Mouse (Mus musculus) hindlimb bud, embryonic 11.5 days (tissue): ENCODE data around the gene Rai14.
A peak's percentile ranks its signal among the peaks of the same experiment; 100 is the strongest.

ENCODE experiments used
- DNase-seq: peaks from one replicate; pipeline ENCODE4 v3.0.0-alpha.2; 2012; ENCODE audit warnings: low read depth, low spot score; ENCODE audit errors: extremely low spot score

The Rai14 gene

DNA sequence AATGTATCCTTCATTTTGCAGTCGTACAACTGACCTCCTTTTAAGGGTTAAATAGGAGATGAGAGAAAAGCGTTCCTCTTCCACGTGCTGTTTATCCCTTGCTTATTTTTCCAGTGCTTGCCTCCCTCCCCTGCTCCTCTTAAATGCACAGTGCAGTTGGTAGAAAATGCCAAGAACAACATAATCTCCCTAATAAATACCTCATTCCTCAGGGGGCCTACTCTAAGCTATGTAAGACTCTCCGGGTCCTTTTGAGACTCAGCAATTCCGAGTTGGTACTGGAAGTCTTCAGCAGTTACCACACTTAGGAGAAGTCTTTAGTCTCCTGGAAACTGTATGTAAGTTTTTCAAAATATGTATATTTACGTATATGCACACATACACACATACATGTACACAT is 22.9 kb downstream of the Rai14 start:
- no peak for DNase-seq

DNA sequence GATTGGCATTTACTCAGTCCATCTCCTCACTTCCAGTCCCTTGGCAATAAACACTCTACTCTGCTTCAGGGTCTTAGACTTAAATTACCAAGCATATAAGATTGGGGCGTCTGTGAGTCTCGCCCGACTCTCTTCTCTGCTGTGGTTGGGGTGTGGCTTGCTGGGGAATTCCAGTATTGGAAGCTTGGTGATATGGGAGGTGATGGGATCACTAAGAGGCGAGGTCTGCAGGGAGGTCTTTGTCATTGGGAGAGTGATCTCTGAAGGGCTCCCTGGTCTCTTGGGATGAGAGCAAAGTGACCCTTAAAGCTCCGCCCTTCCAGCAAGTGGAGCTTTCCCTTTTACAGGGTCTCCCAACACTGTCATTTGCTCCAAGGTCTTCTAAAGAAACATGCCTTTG is 23.5 kb downstream of the Rai14 start:
- no peak for DNase-seq

DNA sequence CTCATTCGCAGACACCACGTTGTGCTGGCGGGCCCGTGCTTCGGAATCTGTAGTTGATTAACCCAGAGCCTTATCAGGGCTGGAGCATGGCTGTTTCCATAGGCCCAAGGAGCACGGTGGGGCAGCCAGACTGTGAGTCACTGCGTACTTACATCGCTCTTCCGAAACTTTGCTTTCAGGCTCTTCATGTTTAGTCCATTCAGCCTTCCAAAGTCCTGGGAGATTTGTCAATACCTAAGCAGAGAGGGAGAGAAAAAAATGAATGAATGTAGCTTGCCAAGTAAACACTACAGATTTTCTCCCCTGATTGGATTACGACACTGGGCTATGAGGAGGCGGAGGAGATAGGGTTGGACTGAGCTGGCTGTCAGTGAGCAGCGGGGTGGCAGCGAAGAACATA is 24.2 kb downstream of the Rai14 start:
- no peak for DNase-seq

DNA sequence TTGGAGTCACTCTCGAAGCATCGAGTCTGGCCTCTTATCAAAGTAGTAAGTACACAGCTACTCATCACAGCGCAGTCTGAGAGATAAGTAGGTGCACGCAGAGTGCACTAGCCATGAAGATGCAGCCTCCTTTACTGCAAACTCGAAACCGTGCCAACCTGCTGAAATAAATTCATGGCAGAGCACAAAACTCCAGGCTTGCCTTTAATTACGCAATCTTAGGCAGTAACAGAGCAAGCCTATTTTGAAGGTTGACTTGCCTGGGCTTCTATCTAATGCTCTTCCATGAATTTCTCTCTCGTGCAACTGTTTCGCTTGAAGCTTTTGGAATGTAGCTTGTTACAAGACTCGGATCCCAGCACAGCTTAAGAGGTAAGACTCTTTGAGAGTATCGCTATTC is 25.1 kb downstream of the Rai14 start:
- no peak for DNase-seq

DNA sequence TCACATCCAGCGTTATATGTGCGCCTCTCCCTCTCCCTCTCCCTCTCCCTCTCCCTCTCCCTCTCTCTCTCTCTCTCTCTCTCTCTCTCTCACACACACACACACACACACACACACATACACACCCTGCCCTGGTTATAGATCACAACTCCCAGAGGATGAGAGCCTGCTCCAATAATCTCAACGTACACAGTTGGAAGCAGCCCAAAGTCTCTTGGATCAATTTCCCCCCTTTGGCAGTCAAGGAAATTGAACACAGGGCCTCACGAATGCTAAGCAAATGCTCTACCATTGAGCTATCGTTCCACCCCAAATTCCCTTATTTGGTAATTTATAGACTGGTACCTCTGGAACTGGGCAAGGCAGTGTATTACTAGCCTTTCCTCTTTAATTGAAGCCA is 25.7 kb downstream of the Rai14 start:
- no peak for DNase-seq

DNA sequence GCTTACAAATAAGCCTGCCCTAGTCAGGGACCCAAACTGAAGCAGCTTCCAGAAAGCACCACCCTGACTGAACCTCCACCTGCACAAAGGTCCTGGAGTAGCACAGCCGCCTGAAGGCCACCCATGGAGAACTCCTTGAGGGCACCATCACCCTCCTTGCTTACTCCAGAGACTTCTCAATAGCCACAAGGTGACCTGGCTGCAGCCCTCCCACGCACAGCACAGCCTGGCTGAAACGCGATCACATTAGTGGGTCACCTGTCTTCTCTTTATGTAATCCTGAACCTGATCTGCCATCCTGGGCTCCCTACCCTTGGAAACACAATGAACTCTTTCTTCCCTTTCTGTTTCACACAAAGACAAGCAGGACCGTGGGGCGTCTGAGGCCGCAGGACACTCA is 27.1 kb downstream of the Rai14 start:
- DNase-seq = no peak

DNA sequence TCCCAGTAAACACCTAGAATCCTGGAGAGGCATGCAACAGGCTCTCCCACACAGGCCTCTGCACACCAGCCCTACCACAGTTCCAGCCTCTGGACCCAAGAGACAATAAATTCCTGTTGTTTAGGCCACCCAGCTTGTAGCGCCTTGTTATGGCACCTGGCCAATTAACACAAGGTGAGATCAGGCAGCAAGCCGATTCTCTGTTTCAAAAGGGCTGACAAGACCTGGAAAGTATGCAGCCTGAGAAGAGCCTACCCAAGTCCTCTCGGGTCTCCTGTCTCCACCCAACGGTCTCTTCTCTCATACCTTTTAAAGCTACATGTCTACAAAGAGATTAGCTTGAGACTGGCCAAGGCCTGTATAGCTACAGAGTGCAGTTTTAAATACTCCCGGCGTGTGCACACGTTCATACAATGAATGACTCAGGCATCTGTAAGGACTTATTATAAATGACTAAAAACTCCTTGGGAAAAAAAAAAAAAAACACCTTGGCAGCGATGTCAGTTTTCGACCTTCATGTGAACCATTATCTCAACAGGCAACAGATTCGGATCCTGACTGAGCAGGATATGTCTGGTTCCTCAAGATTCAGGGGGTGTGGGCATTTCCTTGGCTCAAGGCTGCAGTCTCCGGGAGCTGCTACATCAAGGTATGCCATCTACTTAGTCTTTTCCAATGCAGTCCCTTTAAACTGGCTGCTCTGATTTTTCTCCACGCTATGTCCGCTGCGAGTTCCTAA is 28.6 kb downstream of the Rai14 start:
- DNase-seq = no peak

DNA sequence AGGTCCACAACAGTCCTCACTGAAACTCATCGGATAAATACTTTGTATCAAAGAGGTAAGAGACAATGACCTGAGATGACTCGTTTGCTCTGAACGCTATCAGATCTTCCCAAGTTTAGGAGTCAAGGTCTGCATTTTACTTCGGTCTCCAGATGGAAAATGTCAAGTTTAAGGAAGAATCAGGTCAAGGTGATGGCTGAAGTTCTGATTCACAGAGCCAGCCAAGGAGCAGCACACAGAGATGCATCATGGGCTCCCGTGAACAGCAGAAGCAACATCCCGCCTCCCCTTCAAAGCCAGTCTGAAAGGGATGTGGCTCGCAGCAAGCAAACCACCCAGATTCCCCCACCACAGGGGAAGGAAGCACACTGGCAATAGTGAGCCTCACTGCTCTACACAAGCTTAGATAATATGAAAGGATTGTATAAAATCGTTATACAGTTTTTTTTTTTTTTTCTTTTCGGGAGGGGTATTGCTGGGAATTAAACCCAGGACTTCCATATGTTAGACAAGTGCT is 30.7 kb downstream of the Rai14 start:
- no peak for DNase-seq

DNA sequence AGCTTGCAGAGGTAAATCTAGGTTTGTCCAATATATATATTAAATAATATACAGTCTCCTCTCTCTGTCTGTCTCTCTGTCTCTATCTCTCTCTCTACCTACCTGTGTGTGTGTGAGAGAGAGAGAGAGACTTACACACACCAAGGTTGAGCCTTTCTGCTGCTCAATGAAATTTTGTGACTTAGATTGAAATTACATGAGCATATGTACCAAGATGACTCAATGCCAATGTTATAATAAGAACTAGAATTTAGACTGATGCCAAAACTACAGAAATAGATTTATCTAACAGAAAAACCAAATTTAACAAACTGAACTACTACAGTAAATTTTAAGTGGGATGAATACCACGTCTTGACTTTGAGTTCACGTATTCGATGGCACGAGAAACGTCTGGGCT is 33.9 kb downstream of the Rai14 start:
- no peak for DNase-seq

DNA sequence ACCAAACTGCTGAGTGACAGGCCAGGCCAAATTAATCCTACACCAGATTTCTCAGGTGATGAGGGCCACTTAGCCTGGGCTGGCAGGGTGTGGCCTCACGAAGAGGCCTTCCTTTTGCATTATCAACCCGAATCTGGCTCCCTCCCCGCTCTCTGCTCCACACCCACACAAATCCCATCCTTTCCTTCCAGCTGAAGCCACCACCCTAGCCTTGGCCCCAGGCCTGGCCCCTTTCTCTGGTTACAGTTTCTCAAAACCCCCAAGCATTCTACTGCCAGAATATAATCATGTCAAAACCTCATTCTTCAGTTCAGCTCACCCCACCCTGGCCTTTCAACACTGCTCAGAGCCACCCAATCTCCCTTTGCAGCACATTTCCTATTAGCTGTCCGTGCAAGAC is 34.9 kb downstream of the Rai14 start:
- DNase-seq = no peak

DNA sequence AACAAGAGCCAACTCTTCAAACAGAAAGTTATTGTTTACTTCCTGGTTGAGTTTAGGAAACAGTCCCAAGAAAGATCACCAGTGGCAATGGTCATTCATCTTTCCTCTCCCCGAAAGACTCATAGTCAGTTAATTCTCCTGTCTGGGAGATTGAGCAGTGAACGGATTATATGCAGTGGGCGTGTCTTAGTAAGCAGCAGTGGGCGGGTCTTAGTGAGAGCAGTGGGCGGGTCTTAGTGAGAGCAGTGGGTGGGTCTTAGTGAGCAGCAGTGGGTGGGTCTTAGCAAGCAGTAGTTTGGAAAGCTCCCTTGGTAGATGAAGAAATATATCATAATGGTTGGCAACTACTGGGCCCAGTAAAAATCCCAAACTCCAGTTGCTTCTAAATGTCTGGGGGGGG is 38.6 kb downstream of the Rai14 start:
- no peak for DNase-seq

DNA sequence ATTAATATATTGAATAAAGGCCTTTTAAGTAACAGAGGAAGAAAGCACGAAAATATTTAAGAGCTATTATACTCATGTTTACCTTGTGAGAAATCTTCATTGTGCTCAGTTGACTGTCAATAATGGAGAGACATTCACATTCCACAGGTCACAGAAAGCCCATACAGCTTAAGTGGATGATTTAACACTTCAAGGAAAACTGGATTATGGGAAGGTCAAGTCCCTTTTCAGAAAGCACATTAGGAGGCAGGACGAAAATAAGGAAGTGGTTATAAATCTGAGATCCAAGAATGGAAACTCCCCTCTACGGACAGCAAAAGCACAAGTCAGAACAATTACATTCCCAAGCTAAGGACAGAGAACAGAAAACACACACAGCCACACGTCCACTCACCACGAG is 41.5 kb downstream of the Rai14 start:
- peak; percentile 31 for DNase-seq

DNA sequence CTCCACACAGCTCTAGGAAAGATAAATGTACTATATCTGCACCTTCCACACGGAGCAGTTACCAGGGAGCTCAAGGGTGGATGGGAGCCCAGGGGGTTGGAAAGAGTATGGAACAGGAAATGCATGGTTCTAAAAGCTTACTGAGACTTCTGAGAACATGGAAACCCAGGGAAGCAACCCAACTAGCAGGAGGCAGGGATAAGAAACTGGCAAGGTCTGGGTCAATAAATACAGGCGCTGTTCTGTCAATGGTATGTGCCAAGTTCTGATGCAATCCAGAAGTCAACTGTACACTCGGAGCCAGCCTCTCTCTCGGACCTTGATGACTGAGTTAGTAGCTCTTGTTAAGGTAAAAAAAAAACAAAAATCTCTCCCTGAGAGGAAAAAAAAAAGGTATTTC is 42.6 kb downstream of the Rai14 start:
- DNase-seq = no peak

DNA sequence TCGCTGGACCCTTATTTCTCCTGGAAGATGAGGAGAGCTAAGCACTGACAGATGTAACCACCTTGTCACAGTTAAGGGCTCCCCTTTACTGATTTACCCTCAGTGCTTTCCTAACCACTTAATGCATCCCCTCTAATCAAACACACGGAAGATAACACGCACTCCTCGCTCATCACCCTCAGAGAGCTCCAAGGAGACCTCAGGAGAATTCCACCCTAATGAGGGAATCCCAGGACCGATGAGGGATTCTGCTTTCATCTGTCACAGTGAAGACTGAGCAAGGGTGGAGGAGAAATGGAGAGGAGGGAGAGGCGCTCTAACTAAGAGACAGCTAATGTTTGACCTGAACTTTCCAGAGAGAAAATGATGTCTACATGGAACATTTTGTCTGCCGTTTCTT is 44.3 kb downstream of the Rai14 start:
- no peak for DNase-seq

DNA sequence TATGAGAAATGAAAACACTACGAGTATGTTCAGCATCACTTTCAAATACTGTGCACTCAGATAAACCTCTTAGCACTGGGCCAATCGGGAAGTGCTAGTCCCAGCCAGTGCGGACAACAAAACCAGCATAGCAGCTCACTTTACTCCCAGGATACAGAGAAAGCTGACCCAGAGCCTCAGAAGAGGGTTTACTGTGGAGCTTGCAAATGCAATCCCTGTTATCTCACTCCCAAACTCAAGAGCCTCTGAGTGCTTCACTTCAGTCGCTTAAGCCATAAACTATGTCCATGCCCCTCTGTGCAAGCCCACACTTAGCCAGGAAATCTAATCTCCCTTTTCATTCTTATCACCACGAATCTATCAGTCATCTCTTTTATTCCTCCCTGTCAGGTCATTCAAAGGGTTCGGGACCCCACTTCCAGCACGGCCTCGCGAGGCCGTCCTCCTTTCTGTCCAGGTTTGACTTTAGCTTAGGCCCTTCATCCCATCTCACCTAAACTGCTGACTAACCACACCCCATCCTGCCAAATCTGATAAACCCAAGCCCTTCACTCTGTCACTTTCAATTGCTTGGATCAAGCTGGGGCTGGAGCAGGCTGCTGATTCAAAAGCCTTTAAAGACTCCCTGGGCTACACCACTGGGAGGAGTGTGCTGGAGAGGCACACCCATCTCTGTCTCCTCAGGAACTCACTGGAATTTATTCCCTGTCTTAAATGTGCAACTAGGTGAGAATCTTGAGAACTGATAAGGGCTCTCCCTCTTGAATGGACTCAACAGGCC is 46.1 kb downstream of the Rai14 start:
- no peak for DNase-seq

DNA sequence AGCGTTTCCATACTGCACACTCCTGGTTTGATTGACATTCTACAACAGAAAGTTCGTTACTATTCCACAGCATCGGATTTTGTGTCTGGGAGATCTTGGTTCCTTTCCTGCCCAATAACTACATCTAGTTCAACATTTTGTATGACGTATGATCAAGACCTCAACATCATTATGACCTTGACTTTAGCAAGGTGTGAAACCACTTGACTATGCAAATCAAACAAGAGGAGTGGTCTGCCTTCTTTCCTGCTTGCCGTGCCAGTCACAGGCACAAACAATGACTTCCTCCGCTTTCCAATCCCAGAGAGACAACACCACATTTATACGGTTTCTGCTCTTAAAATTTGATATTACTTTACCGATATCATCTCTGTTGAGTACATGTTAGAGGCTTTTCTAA is 48.6 kb downstream of the Rai14 start:
- no peak for DNase-seq

DNA sequence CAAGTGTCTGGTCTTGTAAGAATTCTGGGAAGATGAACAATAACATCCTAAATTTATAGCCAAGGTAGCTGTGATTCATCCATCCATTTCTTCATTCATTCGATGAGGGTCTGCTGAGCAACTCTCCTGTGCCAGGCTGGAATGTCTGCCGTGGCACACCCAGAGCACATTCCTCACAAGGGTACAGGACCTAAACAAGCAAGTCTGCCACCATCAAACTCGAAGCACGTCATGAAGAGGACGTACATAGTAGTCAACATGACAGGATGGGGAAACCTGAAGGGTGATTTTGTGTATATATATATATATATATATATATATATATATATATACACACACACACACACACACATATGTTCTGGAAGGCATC is 49.9 kb downstream of the Rai14 start:
- DNase-seq = no peak

DNA sequence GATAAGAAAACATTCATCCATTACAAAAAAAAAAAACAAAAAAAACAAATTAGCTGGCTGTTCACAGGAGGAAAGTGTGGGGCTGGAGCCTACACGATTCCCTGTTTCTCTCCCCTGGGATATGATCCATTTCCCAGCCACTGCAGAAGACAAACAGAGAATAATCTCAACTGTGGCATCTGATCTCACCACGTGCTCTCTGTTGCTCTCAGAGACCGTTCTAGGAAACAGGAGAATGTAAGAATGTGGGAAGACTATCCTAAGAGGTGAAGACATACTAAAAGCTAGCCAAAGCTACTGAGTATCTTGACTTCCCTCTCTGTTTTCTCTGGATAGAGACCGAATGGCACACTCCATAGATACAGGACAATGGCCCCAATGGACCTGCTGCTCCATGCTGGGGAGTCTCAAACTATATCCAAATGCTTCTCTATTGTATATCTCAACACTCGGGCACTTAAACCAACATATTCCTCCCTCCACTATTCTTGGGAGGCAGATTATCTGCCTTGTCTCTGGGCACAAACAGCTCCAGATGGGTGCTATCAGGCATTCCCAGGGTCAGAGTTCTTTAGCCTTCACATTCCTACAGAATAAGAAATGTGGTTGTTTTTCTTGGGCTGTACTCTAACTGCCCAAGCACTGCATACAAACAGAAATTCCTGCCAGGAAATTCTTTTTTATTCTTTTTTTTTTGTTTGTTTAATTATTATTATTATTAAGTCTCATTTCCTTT is 50.5 kb downstream of the Rai14 start:
- DNase-seq = no peak

DNA sequence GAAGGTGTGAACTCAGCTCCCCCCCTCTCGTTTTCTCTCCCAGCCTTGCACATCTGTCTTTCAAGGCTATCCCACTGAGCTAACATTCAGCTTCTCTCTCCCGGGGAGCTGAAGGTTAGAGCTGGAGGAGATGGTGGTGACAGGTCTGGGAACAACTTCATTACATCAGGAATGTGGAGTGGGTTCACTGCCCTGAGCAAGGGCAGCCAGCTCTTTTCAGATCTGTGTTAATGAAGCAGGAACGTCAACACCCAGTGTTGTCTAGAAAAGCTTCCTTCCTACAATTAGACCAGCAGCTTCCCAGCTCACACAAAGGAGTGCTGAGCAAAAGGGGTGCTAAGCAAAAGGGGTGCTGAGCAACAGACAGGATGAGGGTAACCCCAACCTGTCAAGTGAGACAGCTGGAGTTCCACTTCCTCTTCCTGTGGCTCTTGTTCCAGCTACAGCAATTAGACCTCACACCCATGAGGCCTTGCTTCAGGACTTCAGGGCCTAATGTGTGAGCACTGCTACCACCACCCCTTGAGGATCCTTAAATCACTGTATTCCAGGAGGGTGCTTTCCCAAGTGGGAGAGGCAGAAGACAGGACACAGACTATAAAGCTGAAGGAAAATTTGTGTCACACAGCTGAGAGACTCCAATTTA is 52.3 kb downstream of the Rai14 start:
- DNase-seq = no peak

DNA sequence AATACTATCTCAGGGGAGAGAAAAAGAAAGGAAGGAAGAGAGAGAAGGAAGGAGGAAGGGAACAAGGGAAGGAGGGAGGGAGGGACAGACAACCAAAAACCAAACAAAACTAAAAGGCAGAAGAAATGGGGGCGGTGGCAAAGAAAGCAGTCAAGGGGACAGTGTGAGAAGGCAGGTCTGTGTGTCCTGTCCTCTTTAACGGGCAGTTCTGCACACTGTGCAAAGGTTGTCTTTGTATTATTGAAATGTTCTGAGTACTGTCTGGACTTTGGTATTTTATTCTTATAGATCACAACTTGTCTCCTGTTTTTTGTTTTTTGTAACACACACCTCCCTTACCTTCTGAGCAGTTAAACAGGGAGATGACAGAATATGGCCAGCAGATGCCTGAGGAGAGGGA is 55.6 kb downstream of the Rai14 start:
- DNase-seq = no peak

DNA sequence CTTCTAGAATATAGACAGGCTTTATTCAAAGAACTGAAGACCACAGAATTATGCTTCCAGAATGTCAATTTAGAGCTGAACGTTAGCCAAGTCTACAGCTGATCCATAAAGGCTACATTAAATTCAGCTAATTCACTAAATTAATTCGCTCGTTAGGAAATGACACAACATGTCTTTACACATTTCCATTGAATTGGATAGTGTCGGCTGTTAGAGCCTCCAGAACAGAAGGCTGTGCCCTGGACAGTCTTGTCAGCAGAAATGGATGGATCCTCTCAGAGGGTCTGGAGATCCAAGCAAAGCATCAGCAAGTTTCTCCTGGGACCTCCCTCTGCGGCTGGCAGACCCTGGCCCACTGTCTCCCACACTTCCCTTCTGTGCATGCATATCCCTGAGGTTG is 58.3 kb downstream of the Rai14 start:
- DNase-seq = no peak
